Mouse (Mus musculus): ENCODE data around the gene Kxd1. TPM values are rescaled to one million over a fixed set of nuclear protein-coding genes. Genes with fewer than 3 reads are reported as not detected.

The Kxd1 gene
- polyA plus RNA-seq, 1 experiment from 2014 or later: 59.0 TPM

DNA sequence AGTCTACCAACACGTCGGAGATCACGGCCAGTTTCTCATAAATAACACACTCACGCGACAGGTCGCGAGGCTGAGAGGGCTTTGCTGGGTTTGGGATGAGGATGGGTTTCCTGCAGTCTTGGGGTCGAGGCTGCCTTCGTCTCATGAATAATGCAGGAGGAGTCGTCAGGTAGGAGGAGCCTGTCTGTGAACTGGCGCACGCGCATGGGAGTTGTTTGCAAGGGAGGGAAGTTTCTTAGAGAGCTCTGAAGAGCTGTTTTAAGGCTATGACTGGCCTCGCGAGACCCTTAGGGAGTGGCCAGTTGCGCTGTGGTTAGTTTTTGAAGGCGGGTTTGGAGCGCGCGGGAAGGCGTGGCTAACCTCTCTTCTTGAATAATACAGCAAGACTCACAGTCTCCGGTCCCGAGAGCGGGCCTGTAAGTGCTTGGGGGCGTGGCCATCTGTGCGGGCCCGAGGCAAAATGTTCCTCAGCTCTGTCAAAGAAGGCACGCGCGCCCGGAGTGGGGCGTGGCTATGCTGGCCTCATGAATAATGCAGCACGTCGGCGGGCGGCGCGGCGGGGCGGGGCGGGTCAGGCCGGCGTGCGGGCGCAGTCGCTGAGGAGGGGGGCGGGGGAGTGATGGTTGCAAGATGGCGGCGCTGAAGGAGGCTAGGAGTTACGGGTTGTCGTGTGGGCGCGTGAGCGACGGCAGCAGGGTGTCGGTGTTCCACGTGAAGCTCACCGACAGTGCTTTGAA lies 11.5 kb upstream of the Kxd1 start, which contains the start of gene Ell:
Gene Ell, plus strand, starts transcription at position 381 of the 737 bp plus-strand sequence.
- peak within 1 kb of the TSS; percentile 80 for H3K9ac ChIP-seq
- H3K4me2 ChIP-seq: peak within 1 kb of the TSS; percentile 97
- no peaks in the 10 kb centered on the region for H3K27me3 ChIP-seq (ENCODE audit: insufficient read depth, low read length)
- ATAC-seq (ENCODE audit: insufficient read depth): peak; percentile 90
- TF ChIP-seq CTCF (IDR thresholded peaks at IDR 0.05; ENCODE audit: low read depth): no peak
- no peaks in the 10 kb centered on the region for H3K9me3 ChIP-seq (ENCODE audit: low read depth, low read length)
- H3K4me3 ChIP-seq (ENCODE audit: low read depth, low read length): peak within 1 kb of the TSS; percentile 79
- peaks cover 15% of the 10 kb centered on the region for H3K4me1 ChIP-seq (ENCODE audit: insufficient read depth)
- under 1% methylated on average over 58 of the region's 58 CpGs for WGBS
- H3K36me3 ChIP-seq (ENCODE audit: insufficient read depth): peaks cover 32% of the 10 kb centered on the region
- peak within 1 kb of the TSS; percentile 96 for H3K27ac ChIP-seq (ENCODE audit: low read depth)
- DNase-seq: peak; percentile 100

DNA sequence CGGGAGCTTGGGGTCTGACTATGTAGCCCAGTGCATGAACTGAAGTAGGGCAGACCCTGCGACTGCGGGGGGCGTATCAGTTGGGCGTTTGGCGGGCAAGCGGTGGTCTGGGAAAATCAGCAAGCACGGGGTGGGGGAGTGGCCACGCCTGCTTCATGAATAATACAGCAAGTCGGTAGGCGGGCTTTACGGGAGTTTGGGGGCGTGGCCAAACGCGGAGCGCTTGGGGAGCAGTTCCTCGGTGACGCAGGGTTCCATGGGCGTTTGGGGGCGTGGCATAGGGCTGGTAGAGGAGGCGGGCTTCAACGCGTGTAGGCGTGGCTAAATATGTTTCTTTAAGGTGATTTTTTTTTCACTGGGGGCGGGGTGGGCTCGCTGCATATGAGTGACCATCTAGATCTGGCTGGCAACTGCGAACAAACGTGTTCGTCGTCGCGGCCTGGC lies 10.9 kb upstream of the Kxd1 start:
- H3K9me3 ChIP-seq (ENCODE audit: low read depth, low read length): no peaks in the 10 kb centered on the region
- peaks cover 15% of the 10 kb centered on the region for H3K4me1 ChIP-seq (ENCODE audit: insufficient read depth)
- H3K27me3 ChIP-seq (ENCODE audit: insufficient read depth, low read length): no peaks in the 10 kb centered on the region
- H3K36me3 ChIP-seq (ENCODE audit: insufficient read depth): peaks cover 38% of the 10 kb centered on the region
- peak; percentile 73 for ATAC-seq (ENCODE audit: insufficient read depth)
- TF ChIP-seq CTCF (IDR thresholded peaks at IDR 0.05; ENCODE audit: low read depth): no peak
- under 1% methylated on average over 32 of the region's 32 CpGs for WGBS
- peak overlapping the region; percentile 97 for H3K4me2 ChIP-seq
- peak; percentile 100 for DNase-seq
- peak overlapping the region; percentile 79 for H3K4me3 ChIP-seq (ENCODE audit: low read depth, low read length)
- H3K27ac ChIP-seq (ENCODE audit: low read depth): peak overlapping the region; percentile 96
- peak overlapping the region; percentile 80 for H3K9ac ChIP-seq

DNA sequence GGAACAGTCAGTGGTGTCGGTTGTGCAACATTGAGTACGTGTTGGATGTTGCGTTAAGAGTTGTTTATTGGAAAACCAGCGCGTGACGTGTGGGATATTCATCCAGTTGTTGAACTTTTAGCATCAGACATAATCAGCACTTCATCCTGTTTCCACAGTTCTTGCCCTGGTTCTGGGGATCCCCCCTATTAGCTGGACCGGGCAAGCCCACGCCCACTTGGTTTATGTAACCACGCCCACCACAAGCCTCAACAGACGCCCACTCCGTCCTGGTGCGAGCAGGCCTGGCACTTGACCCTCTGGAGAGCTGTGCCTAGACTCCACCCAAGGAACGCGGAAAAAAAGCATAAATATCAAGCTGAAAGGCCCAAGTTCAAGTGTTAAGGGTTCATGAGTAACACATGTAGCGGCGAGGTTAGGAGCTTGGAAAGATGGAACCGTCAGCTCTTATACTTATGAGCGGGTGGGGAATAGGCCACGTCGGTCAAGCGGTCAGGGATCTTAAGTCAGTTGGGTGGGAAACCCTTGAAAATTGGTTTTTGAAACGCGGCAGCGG lies 10.3 kb upstream of the Kxd1 start:
- no peaks in the 10 kb centered on the region for H3K9me3 ChIP-seq (ENCODE audit: low read depth, low read length)
- WGBS: 10% methylated on average over 24 of the region's 24 CpGs
- peak; percentile 12; the same call in 1 of the 2 replicates for ATAC-seq (ENCODE audit: insufficient read depth)
- H3K4me3 ChIP-seq (ENCODE audit: low read depth, low read length): peak overlapping the region; percentile 79
- peak overlapping the region; percentile 97 for H3K4me2 ChIP-seq
- H3K36me3 ChIP-seq (ENCODE audit: insufficient read depth): peaks cover 42% of the 10 kb centered on the region
- peak overlapping the region; percentile 80 for H3K9ac ChIP-seq
- DNase-seq: peak; percentile 74
- no peaks in the 10 kb centered on the region for H3K27me3 ChIP-seq (ENCODE audit: insufficient read depth, low read length)
- TF ChIP-seq CTCF (IDR thresholded peaks at IDR 0.05; ENCODE audit: low read depth): no peak
- peaks cover 15% of the 10 kb centered on the region for H3K4me1 ChIP-seq (ENCODE audit: insufficient read depth)
- H3K27ac ChIP-seq (ENCODE audit: low read depth): peak overlapping the region; percentile 96

DNA sequence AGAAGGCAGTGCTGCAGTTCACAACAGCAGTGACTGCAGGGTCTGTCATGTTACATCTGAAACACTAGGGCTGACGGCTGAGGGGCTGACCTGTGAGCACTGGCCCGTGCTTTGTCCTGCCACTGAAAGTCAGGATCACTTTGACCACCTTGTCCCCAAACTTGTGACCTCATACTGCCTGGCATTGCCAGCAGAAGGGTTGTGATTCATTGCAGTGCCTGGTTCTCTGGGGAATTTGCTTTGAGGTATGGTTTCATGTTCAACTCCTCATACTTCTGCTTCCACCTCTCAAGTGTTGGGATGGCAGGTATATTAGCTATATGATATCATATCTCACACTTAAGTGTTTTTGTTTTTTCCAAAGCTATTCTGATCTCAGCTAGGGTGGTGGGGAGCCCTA lies 7.9 kb upstream of the Kxd1 start:
- H3K4me1 ChIP-seq (ENCODE audit: insufficient read depth): peaks cover 10% of the 10 kb centered on the region
- no peak for DNase-seq

DNA sequence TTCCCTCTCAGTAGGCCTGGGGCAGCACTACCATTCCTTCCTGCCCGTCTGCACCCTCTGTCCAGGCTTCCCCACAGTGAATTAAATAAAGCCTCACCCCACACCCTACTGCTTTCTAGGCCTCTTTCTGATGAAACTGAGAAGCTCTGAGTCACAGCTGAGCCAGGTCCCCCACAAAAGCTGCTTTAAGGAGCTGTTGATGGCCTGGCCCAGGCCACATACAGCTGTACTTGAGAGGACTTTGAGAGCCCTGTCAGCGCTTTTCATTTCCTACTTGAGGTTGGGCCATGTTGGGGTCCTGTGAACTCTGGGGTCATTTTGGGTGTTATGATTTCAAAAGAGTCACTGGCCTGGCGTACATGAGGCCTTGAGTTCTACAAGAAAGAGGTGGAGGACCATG lies 7.5 kb upstream of the Kxd1 start:
- DNase-seq (no peak), ATAC-seq (ENCODE audit: insufficient read depth) (no peak)
- no peak for TF ChIP-seq CTCF (IDR thresholded peaks at IDR 0.05; ENCODE audit: low read depth)
- no peaks in the 10 kb centered on the region for H3K9me3 ChIP-seq (ENCODE audit: low read depth, low read length)
- peaks cover 71% of the 10 kb centered on the region for H3K36me3 ChIP-seq (ENCODE audit: insufficient read depth)
- H3K4me1 ChIP-seq (ENCODE audit: insufficient read depth): peaks cover 5% of the 10 kb centered on the region
- 81% methylated on average over 3 of the region's 3 CpGs for WGBS
- no peak overlapping the region for H3K4me2 ChIP-seq
- no peak overlapping the region for H3K27ac ChIP-seq (ENCODE audit: low read depth)
- no peak overlapping the region for H3K9ac ChIP-seq
- H3K27me3 ChIP-seq (ENCODE audit: insufficient read depth, low read length): no peaks in the 10 kb centered on the region
- no peak overlapping the region for H3K4me3 ChIP-seq (ENCODE audit: low read depth, low read length)

More for the DNA sequence above, 7.9 kb upstream of the Kxd1 start:
- no peak overlapping the region for H3K4me3 ChIP-seq (ENCODE audit: low read depth, low read length)
- no peak overlapping the region for H3K4me2 ChIP-seq
- no peak overlapping the region for H3K27ac ChIP-seq (ENCODE audit: low read depth)
- ATAC-seq (ENCODE audit: insufficient read depth): no peak
- 87% methylated on average over 2 of the region's 2 CpGs for WGBS
- H3K36me3 ChIP-seq (ENCODE audit: insufficient read depth): peaks cover 66% of the 10 kb centered on the region
- no peaks in the 10 kb centered on the region for H3K9me3 ChIP-seq (ENCODE audit: low read depth, low read length)
- H3K9ac ChIP-seq: no peak overlapping the region
- no peaks in the 10 kb centered on the region for H3K27me3 ChIP-seq (ENCODE audit: insufficient read depth, low read length)
- no peak for TF ChIP-seq CTCF (IDR thresholded peaks at IDR 0.05; ENCODE audit: low read depth)

DNA sequence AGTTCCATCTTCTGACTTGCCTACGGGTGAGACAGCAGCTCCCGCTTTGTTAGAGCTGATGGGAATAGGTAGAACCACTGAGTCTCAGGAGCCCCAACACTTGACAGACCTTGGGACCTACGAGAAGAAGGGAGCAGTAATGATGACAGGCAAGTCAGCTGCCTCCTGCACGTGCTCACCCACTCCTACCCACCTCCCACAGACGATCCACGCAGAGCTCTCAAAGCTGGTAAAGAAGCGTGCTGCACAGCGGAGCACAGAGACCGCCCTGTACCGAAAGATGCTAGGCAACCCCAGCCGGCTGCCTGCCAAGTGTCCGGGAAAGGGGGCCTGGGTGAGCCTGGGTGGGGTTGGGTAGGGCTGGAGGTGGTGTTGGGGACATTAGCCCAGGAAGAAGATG lies 6.5 kb upstream of the Kxd1 start:
- H3K4me3 ChIP-seq (ENCODE audit: low read depth, low read length): no peak overlapping the region
- no peaks in the 10 kb centered on the region for H3K9me3 ChIP-seq (ENCODE audit: low read depth, low read length)
- no peak for TF ChIP-seq CTCF (IDR thresholded peaks at IDR 0.05; ENCODE audit: low read depth)
- H3K27ac ChIP-seq (ENCODE audit: low read depth): no peak overlapping the region
- ATAC-seq (ENCODE audit: insufficient read depth) (no peak), DNase-seq (no peak)
- H3K36me3 ChIP-seq (ENCODE audit: insufficient read depth): peaks cover 77% of the 10 kb centered on the region
- peaks cover 2% of the 10 kb centered on the region; the same call in 1 of the 2 replicates for H3K4me1 ChIP-seq (ENCODE audit: insufficient read depth)
- H3K4me2 ChIP-seq: no peak overlapping the region
- 93% methylated on average over 12 of the region's 12 CpGs for WGBS
- H3K9ac ChIP-seq: no peak overlapping the region
- no peaks in the 10 kb centered on the region for H3K27me3 ChIP-seq (ENCODE audit: insufficient read depth, low read length)

DNA sequence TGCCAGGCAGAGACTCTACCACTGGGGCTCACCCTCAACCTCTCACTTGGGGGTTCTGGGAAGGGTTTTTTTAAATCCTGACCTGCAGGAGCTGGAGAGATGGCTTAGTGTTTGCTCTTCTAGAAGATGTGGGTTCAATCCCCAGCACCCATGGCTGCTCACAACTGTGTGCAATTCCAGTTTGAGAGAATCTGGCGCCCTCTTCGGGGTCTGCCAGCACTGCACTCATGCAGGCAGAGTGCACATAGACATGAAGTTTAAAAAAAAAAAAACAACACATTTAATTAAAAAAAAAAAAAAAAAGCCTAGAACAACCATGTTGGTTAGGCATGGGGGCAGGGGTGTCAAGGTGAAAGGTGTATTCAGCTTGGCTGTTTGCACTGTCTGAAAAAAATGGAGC lies 2.6 kb upstream of the Kxd1 start:
- Histone ChIP-seq H3K27me3 (ENCODE audit: insufficient read depth, low read length) (no peaks in the 10 kb centered on the region), H3K9me3 (ENCODE audit: low read depth, low read length) (no peaks in the 10 kb centered on the region), H3K4me3 (ENCODE audit: low read depth, low read length) (no peak overlapping the region), H3K4me1 (ENCODE audit: insufficient read depth) (peaks cover 3% of the 10 kb centered on the region; the same call in 1 of the 2 replicates), H3K27ac (ENCODE audit: low read depth) (no peak overlapping the region), H3K36me3 (ENCODE audit: insufficient read depth) (peaks cover 55% of the 10 kb centered on the region), H3K4me2 (no peak overlapping the region), H3K9ac (no peak overlapping the region)
- WGBS: 95% methylated on average over 2 of the region's 2 CpGs
- DNase-seq (no peak), ATAC-seq (ENCODE audit: insufficient read depth) (no peak)
- TF ChIP-seq CTCF (IDR thresholded peaks at IDR 0.05; ENCODE audit: low read depth): peak; percentile 22
